Mouse (Mus musculus) R1 (cell line): ENCODE measurements at regions not wholly inside any gene's neighbourhood (a gene's known extent, or its start where the extent isn't known, plus 50 kb on each side); places are given as distances from the start of the nearest gene placed in this dataset.

Experiments
- DNase-seq: peaks from one replicate; pipeline ENCODE4 v3.0.0-alpha.2; 2018; ENCODE audit warnings: low read depth, low spot score

DNA sequence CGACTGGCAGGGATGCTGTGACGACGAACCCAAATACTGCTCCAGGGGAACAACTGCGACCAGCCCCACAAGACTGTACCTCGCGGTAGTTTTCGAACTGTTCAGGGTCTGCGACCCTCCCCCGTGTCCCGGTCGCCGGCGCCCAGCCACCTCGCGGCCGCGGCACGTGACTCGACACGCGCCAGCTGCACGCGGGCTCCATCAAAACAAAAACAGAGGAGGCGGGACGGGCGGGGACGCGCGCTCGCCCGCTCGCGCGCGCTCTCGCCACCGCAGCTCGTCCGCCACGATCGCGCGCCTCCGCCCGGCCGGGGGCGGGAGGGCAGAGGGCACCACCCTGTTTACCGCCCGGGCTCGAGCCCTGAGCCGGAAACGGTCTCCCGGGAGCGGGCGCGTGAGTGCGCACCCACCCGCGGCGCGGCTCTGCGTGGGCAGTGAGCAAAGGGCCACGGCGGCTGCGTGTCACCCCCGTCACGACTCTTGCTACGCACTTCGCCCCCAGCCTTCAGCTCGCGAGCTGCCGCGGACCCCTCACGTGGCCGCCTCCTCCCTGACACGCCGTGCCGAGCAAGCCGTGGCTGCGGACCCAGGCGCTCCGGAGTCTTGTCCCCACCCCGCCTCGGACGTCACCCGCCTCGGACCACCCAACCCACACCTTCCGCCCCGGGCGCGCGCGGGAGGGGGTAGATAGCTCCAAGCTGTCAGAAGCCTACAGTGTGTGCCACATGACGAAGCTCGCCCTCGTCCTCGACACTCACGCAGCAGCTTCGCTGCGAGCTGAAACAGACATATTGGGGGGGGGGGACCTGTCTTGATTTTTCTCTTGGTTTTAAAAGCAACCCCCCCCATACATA, 182.1 kb upstream of the Mkln1 start:
- peak; percentile 68 for DNase-seq

DNA sequence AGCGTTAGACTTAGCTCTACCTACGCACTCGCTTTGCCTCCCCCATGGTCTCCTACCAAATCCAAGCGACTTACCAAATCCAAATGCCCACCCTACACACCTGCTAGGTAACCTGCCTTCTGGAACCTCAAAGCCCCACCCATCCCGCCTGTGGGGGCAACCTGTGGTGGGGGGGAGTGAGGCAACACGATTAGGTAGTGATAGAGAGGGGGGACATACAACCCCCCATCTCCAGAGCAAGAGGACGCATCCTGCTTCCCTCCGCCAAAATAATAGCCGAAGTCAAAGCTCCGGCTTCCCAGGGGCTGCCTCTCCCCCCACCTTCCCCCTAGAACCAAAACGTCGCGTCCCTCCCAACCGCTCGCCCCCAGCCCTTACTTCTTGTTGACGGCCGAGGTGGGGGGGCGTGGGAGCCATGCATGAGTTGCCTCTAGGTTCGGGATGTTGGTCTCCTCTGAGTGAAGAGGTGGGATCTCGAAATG, 181.4 kb upstream of the Mkln1 start:
- DNase-seq, result peak; percentile 40

DNA sequence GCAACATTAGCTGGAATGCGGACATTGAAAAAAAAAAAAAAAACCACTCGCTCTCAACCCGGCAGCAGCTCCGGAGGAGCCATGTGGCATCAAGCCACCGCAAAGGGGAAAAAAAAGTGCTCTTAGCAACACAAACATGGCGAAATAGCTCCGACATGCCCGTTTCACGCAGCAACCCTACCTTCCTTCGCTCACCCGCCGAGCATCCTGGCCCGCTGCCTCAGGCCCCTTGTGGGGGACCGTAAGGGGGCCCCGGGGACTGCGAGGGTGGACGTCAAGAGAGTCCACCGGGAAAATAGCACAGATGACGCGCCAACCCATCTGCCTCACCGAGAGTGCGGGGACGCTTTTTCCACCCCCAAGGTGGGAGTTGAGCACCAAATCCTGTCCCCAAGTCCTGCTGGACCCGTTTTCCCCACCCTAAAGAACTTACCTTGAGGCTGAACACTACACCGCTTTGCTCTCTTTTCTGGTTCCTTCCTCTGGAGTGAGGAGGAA, 180.8 kb upstream of the Mkln1 start:
- DNase-seq, result peak; percentile 43

DNA sequence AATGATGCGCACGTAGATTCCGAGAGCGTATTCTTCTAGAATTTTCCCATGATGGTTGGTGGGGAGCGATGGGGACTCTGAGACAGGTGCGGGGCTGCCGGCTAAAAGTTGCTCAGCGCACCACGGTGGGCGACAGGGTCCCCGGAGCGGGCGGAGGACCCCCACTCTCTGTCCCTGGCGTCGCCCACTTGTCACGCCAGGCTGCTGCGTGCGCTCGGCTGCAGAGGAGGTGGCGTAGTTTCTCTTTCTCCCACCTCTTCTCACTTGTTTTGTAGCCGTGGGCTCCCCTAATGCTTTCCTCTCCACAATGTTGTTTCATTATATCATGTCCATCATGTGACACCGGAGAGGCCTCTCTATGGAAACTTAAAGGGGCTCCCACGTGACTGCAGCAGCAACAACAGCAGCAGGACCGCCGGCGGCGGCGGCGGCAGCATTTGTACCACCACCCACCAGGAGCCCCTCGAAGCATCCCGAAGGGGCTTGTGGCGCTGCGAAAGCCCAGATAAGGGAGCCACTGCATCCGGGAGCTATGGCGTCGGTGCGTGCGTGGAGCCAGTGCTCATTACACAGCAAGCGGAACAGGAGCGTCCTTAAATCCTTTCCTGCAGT, 180.3 kb upstream of the Mkln1 start:
- peak; percentile 46 for DNase-seq

DNA sequence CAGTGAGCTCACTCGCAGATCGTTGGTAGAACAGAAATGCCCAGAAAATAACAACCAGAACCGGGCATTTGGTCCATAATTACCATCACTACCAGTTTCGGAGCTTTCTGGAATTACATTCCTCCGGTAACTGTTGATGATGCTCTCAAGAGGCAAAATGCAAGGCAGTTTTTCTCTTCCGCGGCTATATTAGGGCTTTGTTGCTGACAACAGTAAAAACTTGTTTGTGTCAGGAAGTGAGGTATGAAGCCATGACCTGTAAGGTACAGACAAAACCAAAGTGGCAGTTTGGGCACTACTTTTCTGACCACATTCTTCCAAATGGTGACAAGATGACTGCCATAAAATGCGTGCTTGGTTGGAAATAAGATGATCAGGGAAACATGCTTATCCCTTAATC, 179.7 kb upstream of the Mkln1 start:
- no peak for DNase-seq

DNA sequence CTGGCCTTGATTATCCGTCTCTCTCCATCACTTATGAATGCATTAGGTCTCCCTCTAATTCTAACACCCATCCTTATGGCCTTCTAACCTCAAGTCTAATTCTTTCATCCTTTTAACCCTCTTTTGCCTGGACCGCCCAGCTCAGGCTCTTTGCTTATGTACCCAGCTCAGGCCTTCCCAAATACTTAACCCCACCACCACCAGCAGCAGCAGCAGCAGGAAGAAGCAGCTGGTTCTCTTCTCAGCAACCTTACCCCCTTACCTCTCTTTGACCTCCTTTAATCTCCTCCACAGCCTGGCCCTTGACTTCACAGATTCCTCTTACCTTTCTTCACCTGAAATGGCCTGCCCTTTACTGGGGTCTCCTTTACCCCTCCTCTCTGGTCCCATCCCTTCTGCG, 178.8 kb upstream of the Mkln1 start:
- no peak for DNase-seq

DNA sequence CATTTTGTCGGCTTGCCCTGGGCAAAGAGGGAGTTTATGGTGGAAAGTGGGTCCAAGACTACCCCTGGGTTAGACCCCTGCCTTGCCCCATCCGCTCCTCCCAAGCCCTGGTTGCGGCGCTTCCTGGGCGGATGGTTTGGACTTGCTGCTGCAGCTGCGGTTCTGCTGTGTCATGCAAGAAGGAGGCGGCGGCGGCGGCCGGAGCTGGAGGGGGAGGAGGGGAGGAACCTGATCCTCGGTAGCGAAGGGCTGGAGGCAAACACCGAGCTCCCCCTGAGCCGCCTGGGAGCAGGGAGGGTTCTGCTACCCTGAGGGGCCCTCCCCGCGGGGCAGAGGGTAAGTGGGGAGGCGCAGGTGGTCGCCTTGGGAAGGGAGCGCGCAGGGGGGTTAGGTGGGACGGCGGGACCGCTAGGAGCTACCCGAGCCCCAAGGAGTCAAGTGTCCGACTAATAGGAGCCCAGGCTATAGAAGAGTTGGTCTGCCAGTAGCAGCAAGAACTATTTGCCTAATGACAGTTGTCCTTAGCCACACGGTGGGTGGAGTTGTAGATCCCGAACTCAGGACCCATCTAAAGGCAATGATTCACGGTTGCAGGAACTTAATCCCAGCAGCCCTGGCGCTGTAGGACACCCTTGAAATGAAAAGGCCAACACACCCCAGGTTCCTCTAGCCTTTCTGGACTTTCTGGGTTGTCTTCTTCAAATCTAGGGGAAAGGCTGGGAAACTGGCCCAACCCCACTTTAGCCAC, 178.2 kb upstream of the Mkln1 start:
- peak; percentile 85 for DNase-seq

DNA sequence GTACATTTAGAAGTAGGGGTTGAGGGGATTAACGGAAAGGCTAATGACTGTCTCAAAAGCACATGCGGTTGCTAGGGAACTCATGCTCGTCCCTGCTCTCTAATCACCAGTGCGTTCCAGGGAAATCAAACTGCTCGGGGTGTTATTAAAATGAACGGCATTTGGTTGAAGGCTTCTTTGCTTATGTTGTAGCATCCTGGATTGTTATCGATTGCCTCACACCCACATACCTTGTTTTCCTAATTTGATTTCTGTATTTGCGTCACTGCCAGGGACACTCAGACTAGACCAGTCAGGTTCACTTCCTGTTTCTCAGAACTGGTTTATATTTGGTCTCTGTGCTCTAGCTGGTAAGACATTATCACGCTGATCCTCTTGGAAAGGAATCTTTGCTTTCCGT, 177.0 kb upstream of the Mkln1 start:
- DNase-seq, result peak; percentile 28

DNA sequence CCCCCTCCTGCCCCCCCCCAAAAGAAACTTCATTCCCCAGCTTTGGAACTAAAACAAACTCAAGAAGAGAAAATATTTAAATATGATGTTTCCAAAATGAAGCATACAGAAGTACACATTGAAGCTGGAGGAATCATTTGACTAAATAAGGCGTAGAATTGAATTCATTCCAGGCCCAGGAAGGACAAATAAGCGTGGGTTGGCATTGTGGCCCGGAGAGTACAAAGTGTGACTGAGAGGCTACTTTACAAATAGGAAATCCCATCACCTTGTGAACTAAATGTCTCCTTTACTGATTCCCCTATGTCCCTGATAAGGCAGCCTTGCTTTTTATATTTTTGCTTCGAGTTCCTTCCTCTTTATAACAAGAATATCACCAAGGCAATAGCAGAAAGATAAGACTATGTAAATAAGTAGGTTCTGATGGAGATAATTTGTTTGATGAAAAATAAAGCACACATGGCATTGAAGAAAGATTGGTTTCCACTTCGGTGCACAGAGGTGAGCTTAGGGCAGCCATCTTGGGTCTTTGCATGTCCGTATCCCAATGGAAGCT, 176.4 kb upstream of the Mkln1 start:
- no peak for DNase-seq

DNA sequence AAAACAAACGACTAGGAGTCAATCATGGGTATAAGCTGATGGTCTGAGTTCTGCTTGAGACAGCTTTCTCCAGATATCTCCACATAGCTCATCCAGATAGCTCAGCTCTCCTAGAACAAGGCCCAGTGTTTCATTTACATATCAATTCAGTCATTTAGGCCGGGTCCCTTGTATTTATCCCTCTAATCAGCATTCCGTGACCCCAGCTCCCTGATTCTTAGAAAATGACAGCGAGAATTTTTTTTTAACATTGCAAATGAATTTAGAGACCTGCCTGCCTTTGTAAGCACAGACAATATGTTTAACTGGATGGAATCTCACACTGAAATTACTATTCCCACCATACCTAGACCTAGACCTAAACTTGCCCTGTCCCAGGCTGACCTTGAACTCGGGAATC, 171.1 kb upstream of the Mkln1 start:
- peak; percentile 84 for DNase-seq

DNA sequence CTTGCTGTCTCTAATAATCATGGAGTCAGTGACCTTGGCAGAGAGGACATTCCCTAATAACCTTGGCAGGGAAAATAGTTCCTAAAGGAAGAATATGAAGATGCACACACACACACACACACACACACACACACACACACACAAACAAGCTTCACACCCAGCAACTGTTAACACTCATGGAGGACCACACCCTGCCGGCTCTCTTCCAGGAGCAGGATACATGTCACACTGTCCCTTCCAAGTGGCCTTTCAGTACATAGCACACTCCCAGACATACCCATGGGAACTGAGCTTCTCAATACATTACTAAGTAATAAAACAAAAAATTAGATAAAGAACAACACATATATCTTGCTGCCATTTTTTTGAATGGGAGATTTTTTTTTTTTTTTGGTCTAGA, 170.5 kb upstream of the Mkln1 start:
- DNase-seq, result no peak

DNA sequence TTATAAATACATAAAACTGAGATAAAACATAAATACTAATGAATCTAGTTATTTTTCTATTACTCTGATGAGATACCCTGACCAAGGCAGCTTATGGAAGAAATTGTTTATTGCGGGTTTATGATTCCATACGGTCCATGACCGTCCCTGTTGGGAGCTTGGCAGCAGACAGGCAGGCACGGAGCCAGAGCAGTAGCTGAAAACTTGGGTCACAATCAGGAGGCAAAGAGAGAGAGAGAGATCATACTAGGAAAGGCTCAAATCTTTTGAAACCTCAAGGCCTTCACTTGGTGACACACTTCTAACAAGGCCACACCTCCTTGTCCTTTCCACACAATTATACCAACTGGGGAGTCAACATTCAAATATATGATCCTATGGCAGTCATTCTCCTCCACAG, 166.7 kb upstream of the Mkln1 start:
- DNase-seq, result no peak

DNA sequence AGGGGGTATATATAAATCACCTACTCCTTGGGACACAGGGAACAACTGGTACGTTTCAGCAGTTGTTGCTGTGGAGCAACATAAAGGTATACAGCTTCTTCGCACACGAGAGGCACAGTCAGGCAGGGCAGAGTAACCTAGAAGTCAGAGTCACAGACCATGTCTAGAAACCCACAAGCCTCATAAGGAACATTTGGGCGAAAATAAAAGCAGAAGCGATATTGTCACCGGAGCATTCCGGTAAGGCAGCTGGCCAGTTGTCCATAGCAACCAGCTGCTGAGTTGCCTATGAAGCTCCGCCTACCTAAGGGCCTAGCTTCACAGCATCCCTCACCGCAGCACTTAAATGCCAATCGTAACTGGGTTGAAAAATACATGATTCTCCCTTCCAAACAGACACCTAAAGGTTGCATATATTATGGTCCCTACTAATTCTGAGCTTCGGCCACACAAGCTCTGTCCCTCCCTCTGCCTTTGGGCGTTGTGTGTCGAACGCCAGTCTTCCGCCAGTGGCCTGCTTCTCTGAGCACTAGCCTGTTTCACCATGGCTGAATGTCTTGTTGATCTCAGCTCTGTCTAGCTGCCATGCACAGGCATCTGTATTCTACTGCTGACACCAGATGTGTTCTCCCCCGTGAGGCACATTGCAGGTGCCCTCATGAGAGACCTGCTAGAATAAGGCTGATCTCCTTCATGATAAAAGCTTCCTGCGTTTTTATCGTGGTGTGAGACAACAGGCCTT, 165.1 kb upstream of the Mkln1 start:
- peak; percentile 54 for DNase-seq

DNA sequence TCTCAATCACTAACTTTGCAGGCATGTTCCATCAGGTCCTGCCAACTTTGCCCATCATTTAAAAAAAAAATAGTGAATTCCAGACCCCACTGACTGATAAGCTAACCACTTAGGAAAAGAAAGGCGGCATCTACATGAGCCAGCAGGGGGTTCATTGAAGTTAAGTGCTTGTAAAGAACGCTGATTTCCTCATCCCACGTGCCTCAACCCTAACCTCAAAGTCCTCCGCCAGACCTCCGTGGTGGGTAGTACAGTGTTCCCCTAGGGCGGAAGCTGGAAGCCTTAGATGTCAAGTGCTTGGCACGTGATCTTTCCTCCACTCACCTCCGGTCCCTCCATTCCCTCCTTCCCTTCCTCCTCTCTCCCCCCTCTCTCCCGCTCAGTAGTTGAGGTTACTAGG, 158.5 kb upstream of the Mkln1 start:
- DNase-seq, result peak; percentile 88

DNA sequence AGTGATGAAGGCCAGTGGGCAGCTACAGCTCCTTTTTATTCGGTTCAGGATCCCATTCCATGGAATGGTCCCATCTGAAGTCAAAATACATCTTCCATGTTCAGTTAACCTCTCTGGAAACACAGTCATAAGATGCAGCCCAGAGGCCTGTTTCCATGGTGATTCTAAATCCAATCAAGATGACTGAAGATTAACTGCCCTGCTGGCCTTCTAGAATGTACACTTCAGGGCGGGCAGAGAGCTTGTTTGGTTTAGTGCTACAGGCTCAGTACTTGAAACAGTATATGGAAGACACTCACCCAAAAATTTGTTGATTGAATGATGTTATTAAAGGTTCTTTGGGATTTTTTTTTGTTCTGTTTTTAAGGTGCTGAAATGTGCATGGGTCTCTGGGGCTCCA, 148.0 kb upstream of the Mkln1 start:
- no peak for DNase-seq

DNA sequence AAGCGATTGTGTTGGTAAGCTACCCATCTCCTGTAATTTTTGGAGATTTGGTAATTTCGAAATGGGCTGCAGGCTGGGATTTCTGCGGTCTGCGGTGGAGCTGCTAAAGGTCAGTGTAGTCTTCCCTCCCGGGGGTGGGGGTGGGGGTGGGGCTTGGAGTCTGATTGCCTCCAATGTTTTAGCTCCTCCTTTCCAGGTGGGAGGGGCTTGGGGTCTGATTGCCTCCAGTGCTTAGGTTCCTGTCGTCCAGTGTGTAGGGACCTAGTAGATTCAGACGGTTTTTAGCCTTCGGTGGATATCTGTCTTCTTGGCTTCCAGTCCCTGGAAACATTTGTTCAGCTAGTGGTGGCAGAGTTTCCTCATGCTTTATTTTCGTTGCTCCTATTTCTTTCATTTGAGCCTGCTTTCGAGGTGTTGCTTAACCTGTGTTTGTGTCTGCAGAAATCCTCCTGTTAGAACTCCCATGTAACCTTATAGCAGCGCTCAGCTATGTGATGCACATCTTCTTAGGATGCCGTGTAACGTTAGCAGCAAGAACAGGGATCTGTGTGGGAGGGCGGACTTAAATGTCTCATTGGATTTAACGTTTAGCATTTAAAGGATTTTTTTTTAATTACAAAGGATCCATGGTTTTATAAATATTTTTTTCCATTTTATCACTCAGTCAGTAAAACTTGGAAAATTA, 145.1 kb upstream of the Mkln1 start:
- DNase-seq, result peak; percentile 92

DNA sequence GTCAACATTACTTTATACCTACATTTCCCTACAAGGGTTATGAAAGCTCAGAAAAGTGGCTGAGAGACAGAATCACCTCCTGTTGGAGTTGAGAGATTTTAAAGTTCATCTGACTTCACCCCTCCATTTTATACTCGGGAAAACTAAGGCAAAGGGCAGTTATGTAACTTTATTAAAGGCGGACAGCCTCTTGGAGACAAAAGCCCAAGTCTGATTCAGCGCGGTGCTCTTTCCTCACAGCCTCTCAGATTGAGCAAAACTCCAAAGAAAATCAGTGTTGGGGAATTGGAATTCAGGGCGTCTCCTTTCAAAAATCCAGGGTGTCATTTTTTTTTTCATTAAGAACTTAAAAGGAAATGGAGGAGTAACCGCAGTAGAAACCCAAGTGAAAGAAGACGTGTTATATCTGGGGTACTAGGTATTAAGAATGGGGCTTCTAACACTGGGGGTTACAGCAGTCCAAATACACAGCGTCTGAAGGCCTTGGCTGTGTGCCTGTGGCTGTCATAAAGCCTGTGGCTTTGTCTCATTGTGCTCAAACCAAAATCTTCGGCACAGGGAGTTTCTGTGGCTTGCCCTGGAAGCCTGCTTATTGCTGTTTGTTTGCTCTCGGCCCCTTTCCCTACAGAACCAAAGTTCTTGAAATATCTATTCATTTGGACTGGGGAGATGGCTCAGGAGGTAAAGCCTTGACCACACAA, 137.7 kb upstream of the Mkln1 start:
- no peak for DNase-seq

DNA sequence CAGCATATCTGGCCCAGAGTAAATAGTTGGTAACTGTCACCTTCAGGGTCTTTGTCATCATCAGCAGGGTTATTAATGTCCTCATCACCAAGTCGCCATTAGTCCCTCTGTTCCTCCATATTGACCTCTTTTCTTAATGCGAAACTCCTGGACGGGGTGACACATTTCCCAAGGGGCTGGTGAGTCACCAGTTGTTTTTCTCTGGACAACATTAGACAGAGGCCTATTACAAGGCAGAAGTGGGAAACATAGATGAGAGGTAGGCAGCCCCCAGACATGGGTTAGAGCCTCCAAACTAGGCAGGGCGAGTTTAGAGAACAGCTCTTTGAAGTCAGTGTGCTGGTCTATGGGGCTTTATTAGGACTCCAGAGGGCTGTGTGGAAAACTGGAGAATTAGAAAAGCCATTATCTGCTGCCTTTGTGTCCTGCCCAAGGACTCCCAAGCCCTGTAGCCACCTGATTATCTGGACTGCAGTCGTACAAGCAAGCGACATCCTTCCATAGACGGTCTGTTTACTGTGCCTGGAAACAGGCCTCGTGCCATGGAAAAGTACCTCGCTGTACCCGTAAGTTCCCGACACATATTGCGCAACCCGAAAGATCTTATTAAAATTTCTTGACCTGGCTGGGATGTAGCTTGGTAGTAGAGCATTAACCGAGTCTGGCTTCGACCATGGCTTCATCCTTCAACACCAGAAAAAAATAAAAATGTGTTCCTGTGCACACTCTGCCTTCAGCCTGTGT, 136.6 kb upstream of the Mkln1 start:
- DNase-seq, result no peak

DNA sequence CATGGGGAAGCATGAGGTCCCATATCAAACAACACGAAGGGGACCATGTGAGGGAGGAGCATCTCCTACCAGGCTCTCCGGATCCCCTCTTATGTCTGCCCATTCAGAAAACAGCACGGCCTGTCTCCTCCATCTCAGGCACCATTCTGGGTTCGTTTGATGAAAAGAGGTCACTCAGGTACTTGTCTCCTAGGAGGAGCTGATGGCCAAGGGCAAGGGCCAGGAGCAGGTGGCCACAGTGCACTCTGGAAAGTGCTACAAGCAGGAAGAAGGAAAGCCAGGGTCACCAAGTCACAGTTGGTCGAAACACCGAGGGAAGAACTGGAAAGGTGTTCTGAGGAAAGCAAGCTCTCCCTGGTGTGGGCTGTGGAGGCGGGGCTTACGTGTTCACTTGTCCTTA, 135.9 kb upstream of the Mkln1 start:
- DNase-seq, result no peak
